In the genomic region with DNA sequence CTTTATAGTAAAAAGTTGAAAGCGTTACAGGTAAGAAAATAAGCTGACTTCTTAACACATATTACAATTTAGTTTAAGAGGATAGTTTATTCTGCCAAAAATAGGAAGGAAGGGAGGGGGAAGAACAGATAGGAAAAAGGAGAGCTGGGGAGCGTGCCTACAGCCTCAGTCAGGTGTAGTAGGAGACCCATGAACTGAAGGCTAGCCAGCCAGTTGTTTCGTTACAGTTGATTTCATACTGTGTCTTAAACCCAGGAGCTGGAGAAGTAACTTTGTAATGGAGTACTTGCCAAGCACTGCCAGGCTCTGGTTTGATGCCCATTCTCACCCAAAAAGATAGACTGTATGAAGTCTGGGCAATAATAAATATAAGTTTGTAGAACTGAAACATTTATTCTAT, we compare ENCODE assay signal across 24 mouse cellular contexts. TPM values are rescaled to one million over a fixed set of nuclear protein-coding genes. Genes with fewer than 3 reads are reported as not detected.
DNase-seq lines count a peak whose midpoint lies in the region; ATAC-seq and TF ChIP-seq lines count a peak whose summit lies in the region.
"Had no signal": no experiment of that assay in that cellular context is flagged by ENCODE, and none has a peak within 500 bp of the region (broad histone marks: within the 10 kb centered on the region; RNA-seq: fewer than 3 reads in every experiment).

No protein-coding gene starts in this region.

- TF ChIP-seq CTCF in lung, adult 2 months (IDR thresholded peaks at IDR 0.05; ENCODE audit: insufficient read depth, low read length), result no peak

- no peaks in the 10 kb centered on the region for H3K27me3 ChIP-seq in megakaryocyte, embryonic 14.5 days (replicated peaks)
- H3K27me3 ChIP-seq: embryonic facial prominence, embryonic 12.5 days; embryonic facial prominence, embryonic 15.5 days; heart, embryonic 13.5 days; Patski had no signal

- peaks cover 92% of the 10 kb centered on the region for H3K4me1 ChIP-seq in megakaryocyte, embryonic 14.5 days
- peaks cover 16% of the 10 kb centered on the region for H3K4me1 ChIP-seq in lung, adult 2 months (ENCODE audit: control insufficient read depth, insufficient read depth, low read length)

- peak overlapping the region; percentile 79 for H3K4me3 ChIP-seq in megakaryocyte, embryonic 14.5 days (replicated peaks)
- no peak overlapping the region for H3K4me3 ChIP-seq in lung, adult 2 months (replicated peaks; ENCODE audit: extremely low read depth, low read depth, low read length)
- H3K4me3 ChIP-seq: embryonic facial prominence, embryonic 12.5 days; embryonic facial prominence, embryonic 15.5 days; heart, embryonic 10.5 days; heart, embryonic 13.5 days had no signal

- H3K9me3 ChIP-seq in megakaryocyte, embryonic 14.5 days, result no peaks in the 10 kb centered on the region
- H3K9me3 ChIP-seq: embryonic facial prominence, embryonic 12.5 days; embryonic facial prominence, embryonic 15.5 days; heart, embryonic 10.5 days; heart, embryonic 13.5 days had no signal

- ATAC-seq in megakaryocyte, adult 5-6 weeks (ENCODE audit: poor library complexity, severe bottlenecking), result no peak
- ATAC-seq: forebrain, embryonic 14.5 days; forebrain, postnatal 0 days; hindbrain, postnatal 0 days; Patski had no signal

- peaks cover 12% of the 10 kb centered on the region for H3K36me3 ChIP-seq in megakaryocyte, embryonic 14.5 days (replicated peaks; ENCODE audit: low read length)
- H3K36me3 ChIP-seq: embryonic facial prominence, embryonic 12.5 days; embryonic facial prominence, embryonic 15.5 days; heart, embryonic 10.5 days; heart, embryonic 13.5 days had no signal

- WGBS in lung, adult 2 months, result 88% methylated on average over 3 of the region's 3 CpGs

- TF ChIP-seq POLR2A in lung, adult 2 months (IDR thresholded peaks at IDR 0.05; ENCODE audit: borderline replicate concordance, extremely low read depth, low read depth, low read length), result no peak

- DNase-seq in cerebellum, adult 9-10 months, result peak; percentile 21
- DNase-seq in cerebellum, postnatal 14 days, result no peak
- DNase-seq in A20 (ENCODE audit: low read depth, low spot score), result peak; percentile 27
- peak; percentile 40 for DNase-seq in induced T-regulatory cell, adult 2 months (ENCODE audit: low read depth)
- no peak for DNase-seq in MN1 (ENCODE audit: low spot score)
- DNase-seq in lung, adult 2 months, result no peak
- DNase-seq: adrenal gland, postnatal 10 days; adrenal gland, postnatal 36 days; cerebellum, adult 18-20 months; cerebellum, postnatal 25 days; forebrain, postnatal 0 days; gastrocnemius, adult 2 months; gastrocnemius, postnatal 14 days; heart, postnatal 14 days; heart, postnatal 4 days had no signal

RNA-seq across cellular contexts. Expression of a gene that starts 52.5 kb away (rescaled TPM):
- polyA plus RNA-seq in megakaryocyte, embryonic 14.5 days (2012; ENCODE audit: insufficient read depth, low replicate concordance), result 38.2 and 122 TPM in 2 replicates
- 35.4 and 50.6 TPM in 2 replicates for total RNA-seq in megakaryocyte, adult 5-6 weeks (2015)
- total RNA-seq in megakaryocyte, adult 5-6 weeks (2017), result 8.0 and 16.3 TPM in 2 replicates
- polyA plus RNA-seq in lung, adult 2 months (2012; rRNA removed), result 35.9 and 41.8 TPM in 2 replicates

Comparison
In these comparisons a context has a peak if more than half of its experiments do, and no peak if none do; other contexts are left out.
1. DNase-seq: peak in cerebellum, adult 9-10 months (single experiment), A20 (single experiment) and induced T-regulatory cell, adult 2 months (single experiment); none in cerebellum, postnatal 14 days (0 of 2), MN1 (single experiment) and lung, adult 2 months (single experiment).